Mouse (Mus musculus) lung, postnatal 10 days (tissue): ENCODE data around the gene Olfr344.

ENCODE experiments used
- DNase-seq: peaks from one replicate; pipeline ENCODE4 v3.0.0; 2021

The Olfr344 gene

GRCm38 (mm10) chr2:36566362-36566761, at the start of gene Olfr344:
Gene Olfr344 (plus strand): TSS chr2:36566662.
- DNase-seq = no peak

- no peak for DNase-seq
Measured at GRCm38 (mm10) chr2:36524698-36525097, 41.8 kb upstream of the Olfr344 start, which contains the start of gene Olfr342. Gene Olfr342 (plus strand): TSS chr2:36524998.

GRCm38 (mm10) chr2:36565156-36565555, 1.3 kb upstream of the Olfr344 start:
- no peak for DNase-seq

- no peak for DNase-seq
Measured at GRCm38 (mm10) chr2:36567022-36567421, 560 bp downstream of the Olfr344 start.

- DNase-seq = no peak
Measured at GRCm38 (mm10) chr2:36567845-36568244, 1.4 kb downstream of the Olfr344 start.
